Mouse (Mus musculus): Measurements from ENCODE around the gene Dock10.

Gene Dock10

DNA sequence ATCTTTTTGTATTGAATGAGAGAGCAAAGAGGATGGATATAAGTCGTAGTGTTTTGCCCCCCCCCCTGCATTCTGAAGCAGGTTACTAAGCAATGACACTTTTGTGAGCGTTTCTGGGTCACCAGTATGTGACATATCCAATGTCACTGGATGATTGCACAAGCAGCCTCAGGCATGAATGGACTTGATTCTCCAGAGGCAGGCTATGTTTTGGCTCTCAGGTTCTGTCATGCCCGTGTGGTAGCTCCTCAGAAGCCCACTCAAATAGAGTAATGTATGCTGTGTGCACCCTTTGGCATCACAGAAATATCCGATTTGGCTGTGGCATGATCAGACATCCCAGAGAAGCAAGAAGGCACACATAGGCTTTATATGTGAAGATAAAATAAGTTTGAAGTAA, 150.8 kb downstream of the Dock10 start:
- DNase-seq (ENCODE audit: low spot score) = no peak

DNA sequence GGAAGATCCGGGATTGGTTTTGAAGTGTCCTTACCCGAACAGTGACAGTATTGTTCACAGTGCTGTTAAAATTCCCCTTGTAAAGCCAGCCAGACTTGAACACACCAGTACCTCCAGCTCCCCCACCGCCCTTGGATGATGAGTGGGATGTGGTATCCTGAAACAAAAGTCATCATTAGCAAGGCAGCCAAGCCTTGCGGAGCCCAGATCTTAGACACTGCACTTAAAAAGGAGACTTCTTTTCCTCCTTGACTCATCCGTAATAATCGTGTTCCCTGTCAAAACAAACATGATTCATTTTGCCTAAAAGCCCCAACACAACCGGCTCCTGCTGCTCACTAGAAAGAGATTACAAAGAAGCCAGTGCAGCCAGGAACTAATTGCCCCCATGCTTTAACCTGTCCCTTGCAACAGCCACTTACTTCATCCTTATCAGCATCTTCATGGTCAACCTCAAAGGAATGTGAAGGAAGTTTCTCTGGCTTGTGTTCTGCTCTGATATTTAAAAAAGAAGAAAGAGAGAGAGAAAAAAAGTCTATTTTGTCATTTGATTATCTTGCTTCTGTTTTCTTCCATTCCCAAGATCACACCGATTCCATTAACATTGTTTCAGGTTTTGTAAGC, 152.1 kb downstream of the Dock10 start:
- DNase-seq (ENCODE audit: low spot score) = no peak

DNA sequence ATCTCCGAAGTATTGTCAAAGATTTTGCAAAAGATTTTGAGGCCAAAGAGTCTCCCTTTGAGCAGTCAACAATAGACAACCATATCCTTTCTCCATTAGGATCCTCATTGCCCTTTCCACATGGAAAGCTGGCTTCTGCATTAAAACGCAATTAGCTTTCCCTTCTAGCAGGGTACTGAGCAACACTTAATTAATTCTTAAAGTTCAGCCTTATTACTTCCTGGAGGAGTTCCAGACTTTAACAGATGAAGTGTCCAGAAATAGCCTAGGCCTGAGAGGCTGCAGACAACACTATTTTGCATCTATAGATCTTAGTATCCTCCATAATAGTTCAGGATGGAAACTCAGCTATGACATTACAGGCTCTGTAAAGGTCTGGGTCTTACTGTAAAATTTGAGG, 154.0 kb downstream of the Dock10 start:
- DNase-seq (ENCODE audit: low spot score) = no peak

DNA sequence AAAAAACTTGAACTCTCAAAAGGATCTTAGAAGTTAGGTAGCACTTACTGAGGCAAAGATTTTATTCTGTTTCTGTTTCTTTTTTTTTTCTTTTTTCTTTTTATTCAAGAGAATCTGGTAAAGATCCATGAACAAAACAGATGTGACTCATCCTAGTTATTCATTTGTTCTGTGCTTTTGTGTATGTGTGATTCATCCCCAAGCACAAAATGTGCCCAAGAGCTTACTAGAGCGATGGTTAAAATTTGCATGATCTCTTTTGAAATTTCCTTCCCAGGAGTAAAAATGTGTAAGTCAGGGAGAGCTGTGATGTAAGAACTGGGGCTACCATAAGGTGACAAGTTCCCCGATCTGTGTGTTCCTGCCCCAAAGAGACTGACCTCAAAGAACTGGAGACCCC, 155.2 kb downstream of the Dock10 start:
- no peak for DNase-seq (ENCODE audit: low spot score)

DNA sequence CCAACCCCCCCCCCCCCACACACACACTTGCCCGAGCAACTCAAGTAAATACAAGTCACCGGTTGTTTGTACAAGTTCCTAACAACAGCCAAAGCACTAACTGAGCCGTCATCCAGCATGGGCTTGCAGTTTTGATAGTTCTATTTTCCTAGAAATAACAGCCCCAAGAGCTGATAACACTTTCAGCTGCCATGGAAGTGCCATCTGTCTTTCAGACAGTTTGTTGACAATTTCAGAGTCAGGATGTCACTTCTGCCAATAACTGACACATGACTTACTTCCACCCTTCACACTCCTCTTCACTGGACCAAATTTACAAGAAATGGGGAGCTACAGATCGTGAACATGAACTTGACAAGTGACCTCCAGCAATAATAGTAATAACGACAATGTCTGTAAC, 175.0 kb downstream of the Dock10 start:
- no peak for DNase-seq (ENCODE audit: low spot score)

DNA sequence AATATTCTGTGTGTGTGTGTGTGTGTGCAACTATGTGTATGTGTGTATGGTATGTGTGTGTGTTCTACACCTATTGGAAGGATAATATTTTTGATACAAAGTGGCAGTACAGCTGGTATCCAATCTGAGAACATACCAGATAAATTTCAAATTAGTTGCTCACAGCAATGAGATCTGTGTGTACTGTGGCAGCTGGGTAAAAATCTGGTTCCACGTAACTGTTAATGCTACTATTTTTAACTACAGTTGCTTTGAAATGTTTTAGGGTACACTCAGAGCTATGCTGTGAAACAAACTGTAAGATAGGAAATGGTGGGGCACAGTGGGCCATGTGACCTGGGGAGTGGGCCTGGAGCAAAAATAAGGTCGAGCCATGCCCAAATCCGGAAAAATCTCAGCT, 176.1 kb downstream of the Dock10 start:
- DNase-seq (ENCODE audit: low spot score) = no peak

DNA sequence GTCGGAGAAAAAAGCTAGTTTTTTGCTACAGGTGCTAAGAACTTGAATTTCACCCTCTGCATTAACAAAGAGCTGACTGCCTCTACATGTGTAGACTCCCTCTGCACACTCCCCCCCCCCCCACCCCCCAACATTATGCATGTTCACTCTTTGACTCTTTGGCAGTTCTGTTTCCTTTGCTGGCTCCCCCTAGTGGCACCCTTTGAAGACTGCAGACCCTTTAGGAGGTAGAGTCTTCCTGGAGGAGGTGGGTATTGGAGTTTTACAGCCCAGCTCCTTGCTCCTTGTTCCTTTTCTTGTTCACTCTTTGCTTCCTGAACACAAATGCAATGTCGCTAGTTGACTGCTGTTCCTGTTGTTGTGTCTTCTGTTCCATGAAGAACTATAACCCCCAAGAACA, 181.4 kb downstream of the Dock10 start:
- DNase-seq (ENCODE audit: low spot score) = no peak

DNA sequence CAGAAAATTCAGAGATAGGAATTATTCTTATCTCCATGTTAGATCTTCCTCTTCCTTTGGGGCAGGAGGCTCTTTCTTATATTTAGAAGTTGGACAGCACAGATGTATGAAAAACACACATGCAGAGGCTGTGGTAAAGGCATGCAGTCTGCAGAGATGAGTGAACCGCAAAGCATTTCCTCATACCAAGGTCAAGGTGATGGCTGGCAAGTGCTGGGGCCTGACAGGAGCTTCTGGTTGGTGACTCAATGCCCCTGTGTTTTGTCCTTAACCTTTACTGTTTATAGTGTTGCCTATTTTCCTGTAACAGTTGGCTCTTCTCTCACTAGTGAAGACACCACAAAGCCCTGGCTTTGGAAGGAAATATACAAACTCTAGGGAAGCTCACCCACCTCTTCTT, 201.9 kb downstream of the Dock10 start:
- no peak for DNase-seq (ENCODE audit: low spot score)

DNA sequence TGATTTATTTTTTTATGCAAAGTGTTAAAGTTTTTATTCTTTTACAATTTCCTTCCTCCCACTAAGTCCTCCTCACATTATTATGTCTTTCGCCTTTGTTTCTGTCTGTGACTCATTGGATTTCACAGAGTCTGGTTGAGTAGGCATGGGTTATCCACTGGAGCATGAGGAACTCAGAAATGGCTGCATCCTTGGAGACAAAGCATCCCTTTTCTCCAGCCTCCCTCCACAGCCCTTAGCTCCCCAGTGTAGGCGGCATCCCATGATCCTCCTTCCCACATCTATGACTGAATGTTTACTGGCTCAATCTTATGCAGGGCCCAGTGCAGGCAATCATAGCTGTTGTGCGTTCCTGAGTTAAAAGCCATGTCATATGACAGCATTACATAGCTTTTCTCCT, 216.8 kb downstream of the Dock10 start:
- DNase-seq (ENCODE audit: low spot score) = no peak

DNA sequence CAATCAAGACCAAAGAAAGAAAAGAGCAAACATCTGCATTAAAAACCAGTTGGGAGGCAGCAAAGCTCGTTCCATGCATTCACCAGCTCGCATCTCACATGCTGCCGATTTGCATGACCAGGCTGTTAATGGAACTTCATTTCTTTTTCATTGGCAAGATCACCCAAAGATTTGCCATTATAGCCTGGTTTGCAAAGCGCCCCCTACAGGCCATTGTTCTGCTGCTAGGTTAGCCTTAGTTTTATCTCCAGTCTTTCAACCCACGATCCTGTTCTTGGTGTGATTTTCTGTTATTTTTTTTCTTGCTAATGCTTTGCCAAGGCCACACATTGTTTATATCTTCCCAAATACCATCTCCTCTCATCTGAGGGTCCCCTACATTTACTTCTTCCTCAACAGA, 236.1 kb downstream of the Dock10 start:
- no peak for DNase-seq (ENCODE audit: low spot score)

DNA sequence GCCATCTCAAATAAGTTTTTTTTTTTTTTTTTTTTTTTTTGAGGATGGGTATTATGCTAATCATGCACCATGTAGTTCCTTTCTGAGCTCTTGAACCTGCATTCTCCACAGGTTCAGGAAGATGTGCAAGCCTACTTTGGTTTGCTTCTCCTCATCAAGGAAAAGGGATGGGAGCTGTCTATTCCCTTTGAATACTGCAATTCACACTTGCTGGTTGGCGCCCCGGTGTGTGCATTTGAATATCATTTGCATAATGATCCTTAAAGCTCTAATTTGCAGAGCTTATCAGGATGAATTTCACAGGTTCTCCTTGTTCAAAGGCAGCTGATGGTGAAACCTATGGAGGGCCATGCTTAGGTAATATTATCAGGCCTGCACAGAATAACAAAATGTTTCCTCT, 237.9 kb downstream of the Dock10 start:
- DNase-seq (ENCODE audit: low spot score) = no peak

DNA sequence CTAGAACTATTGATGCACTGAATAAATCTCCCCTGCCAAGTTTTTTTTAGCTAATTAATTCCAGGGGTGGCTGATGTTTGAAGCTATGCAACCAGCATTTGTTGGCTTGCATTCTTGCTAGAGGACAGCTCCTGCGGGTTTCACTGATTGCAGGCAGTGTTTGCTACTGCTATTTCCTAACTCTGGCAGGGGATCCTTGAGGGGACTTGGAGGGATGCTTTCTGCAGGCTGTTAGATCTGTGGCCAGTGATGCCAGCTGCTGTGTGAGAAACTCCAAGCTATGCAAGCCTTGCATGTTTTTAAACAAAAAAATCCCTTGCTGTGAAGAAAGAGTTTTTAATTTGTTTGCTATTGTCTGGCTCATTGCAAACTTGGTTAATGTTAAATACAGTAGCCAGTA, 238.4 kb downstream of the Dock10 start:
- DNase-seq (ENCODE audit: low spot score) = no peak

DNA sequence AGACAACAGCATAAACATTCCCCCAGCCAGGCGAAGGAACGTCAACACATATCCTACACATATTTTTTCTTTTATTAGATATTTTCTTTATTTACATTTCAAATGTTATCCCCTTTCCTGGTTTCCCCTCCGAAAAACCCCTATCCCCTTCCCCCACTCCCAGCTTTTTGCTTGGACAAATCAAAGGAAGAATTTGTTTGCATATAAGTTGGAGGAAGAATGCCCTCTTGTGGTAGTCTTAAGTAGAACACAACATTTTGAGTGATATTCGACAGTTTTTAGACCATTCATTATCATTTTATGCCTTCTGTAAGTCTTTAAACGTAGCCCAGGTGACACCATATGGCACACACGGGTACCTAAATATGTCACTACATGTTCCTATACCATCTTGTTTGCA, 242.5 kb downstream of the Dock10 start:
- DNase-seq (ENCODE audit: low spot score) = peak; percentile 34

DNA sequence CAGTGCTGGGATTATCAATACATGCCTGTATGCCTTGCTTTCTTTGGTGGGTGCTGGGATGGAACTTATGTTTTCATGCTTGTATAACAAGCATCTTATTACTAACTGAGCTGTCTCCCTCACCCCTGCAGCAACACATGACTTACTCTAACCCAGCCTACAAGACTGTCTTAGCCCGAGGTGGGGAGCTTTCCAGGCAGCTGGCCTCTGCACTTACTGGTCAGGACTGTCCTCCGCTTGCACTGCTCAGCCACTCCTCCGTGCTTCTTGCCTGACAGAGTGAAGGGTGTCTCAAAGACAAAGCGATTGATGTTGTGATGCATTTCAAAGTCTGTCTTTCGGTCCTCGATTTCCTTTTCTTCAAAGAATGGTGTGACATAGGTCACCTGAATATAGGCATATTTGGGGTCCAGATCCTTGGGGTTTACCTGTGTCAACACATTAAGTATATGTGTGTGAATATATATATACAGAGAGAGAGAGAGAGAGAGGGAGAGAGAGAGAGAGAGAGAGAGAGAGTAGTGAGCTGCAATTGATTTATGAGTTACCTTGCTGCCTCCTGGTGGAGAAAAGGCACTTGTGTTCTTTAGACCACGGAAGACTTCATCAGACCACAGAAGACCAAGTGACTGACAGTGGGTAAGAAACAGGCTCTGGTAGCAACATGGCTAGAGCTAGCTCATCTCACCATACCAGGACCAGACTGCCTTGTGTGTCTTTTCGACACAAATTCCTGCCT, 245.9 kb downstream of the Dock10 start:
- DNase-seq (ENCODE audit: low spot score) = peak; percentile 41

DNA sequence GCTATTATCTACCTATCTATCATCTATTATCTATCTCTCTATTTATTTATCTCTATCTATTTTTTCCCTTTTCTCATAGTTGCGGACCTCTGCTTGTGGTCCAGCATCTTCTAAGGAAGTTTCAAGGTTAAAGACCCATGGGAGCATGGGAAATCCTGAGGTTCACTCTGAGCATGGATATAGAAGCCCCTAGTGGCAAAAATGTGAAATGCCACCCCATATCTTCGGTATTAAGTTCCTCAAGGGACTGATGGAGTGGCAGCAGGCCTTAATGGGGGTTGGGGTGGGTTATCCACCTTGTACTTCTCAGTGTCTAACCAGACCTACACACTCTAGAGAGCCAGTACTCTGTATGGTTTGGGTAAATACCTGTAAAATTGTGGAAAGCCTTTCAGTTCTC, 253.6 kb downstream of the Dock10 start:
- no peak for DNase-seq (ENCODE audit: low spot score)

DNA sequence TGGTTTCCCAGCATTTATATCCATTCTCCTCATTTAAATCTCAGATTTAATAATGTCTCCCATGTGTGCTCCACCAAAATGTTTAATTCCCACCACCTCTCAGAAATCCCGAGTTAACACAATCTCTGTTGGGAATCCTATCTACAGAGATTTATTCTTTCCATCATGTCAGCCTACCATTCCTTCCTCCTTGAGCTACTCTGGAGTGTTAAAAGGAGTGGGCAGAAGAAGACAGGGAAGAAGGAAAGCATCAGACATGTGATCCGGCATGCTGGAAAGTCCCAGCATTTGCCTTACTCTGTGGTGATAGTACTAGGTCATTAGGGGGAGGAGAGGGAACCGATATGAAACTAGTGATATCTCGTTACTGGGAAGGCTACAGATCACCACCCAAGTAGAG, 254.2 kb downstream of the Dock10 start:
- DNase-seq (ENCODE audit: low spot score) = no peak

DNA sequence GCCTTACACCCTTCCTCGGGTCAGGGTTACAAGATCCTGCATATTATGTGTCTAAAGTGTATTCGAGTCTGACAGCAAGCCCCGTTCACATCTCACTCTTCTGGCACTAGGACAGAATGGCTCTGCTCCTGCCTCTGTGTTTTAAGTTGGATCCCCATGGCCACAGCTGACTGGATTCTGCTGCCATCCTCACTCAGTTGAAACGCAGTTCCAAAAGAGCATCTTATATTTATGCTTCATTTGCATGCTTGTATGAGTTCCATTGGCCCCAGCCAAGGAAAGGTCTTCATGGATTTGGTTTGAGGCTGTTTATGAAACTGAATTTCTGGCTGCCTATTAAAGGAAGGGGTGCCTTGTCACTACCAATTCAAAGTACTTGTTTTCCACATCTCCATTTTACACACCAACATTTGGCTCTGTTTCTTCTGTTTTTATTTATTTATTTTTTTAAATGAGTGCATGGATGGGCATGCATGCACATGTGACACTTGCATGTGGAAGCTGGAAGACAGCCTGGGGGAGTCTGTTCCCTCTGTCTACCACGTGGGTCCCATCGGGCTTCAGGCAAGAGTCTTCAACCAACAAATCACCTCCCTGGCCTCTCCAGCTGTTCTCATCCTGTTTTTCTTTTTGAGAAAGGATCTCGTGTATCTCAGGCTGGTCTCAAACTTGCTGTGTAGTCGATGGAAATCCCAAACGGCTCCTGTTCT, 255.7 kb downstream of the Dock10 start:
- DNase-seq (ENCODE audit: low spot score) = no peak

DNA sequence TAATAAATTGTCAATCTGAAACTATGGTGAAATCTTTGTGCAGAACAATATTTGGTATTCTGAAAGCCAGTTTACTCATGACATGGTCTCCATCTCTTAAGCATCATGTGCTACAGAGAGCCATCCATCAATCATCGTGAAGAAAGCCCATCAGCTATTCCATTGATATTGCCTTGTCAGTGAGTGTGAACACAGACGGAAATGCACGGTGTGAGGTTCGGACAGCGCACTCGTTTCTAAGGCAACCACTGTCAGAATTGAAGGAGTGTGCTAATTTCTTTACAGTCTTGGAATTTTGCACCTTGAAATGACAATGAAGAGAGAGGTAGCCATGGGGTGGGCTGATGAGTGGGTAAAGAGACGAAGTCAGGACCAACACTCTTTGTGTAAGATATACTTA, 259.1 kb downstream of the Dock10 start:
- DNase-seq (ENCODE audit: low spot score) = no peak

DNA sequence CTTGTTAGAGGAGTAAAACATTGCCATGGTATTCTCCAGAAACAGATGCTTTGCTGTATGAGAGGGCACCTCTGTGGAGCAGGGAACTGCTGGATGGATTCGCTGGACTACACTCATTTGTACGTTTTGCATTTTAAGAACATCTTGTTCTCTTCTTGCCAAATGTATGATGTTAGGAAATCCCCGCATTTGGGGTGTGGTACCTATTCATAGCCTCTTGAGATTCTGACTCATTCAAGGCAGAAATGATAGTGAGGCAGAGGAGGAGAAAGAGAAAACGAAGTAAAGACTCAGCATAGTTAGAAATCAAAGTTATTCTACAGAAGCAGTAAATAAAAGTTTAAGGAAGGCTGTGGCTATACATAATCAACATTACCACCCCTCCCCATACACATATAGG, 262.0 kb downstream of the Dock10 start:
- DNase-seq (ENCODE audit: low spot score) = no peak

DNA sequence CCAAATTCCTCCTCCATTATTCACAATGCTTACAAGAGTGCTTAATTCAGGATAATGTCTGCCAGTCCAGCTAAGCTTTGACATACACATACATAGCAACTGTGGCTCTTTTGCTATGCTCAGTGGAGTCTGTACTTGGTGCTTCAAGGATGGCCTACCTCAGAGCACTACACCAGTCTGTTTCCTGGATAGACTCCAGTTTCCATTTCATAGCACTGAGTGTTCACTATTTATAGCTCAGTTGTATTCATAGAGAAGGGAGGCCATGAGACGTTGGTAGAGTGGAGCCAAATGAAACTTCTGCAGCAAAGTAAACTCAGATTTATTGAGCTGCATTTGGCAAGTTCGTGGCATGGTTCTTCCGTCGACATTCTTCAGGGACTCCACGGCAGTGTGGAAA, 274.9 kb downstream of the Dock10 start:
- DNase-seq (ENCODE audit: low spot score) = peak; percentile 5

DNA sequence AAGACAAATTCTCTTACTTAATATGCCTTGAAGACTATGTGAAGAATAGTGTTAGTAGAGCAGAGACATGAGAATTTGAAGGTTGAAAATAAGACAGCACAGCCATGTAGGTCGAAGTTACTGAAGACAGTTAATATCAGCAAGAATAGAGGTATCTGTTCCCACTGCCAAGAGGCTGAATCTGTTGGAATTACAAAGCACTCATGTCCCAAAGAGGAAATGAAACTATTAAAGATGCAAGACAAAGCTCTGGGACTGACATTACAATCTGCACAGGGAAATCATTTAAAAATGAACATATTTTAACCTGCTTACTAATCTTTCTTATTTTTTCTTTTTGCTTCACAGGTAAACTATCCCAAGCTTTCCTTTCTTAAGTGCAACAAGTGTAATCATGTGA, 283.4 kb downstream of the Dock10 start:
- DNase-seq (ENCODE audit: low spot score) = no peak

DNA sequence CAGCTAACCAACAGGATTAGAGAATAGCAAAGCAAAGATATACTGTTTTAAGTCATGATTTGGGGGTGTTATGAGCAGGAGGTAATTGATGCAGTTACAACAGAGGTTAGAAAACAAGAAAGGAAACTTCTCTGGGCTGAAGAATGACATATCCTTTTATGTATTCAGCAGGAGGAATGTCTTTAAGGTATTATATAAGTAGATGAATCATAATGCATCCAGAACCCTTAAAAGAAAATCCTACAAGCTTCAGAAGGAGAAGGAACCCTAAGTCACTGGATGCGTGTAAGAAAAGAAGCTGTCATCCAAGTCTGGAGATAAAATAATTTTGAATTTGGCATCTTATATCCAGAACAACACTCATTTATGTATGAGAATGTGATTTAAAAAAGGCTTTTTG, 285.9 kb downstream of the Dock10 start:
- DNase-seq (ENCODE audit: low spot score) = no peak

DNA sequence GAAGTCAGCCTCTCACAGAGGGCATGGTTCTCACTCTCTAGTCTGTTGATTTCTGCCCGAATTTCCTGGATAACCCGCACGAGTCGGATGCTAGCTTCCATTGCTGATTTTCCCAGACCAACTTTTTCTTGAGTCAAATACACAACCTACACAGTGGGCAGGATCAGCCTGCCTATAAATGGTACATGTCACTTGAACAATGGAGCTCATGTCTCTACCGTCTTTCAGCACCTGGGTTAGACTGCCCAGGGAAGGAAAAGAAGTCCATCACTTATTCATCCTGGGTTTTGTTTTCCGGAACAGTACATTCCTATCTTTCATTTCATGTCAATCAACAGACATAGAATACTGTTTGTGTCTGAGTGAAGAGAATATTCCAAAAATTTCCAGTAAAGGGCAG, 297.0 kb downstream of the Dock10 start, which contains the start of gene Gm45261:
Gene Gm45261, minus strand, starts transcription at position 101 of the 400 bp plus-strand sequence.
- DNase-seq (ENCODE audit: low spot score) = no peak
